Mouse (Mus musculus): ENCODE data around the gene Gprc5d. TPM values are rescaled to one million over a fixed set of nuclear protein-coding genes. Genes with fewer than 3 reads are reported as not detected.

The Gprc5d gene
- total and polyA plus RNA-seq, 2 experiments from 2014 or later: not detected

- no peak overlapping the region for H3K9ac ChIP-seq (replicated peaks; ENCODE audit: low read depth, low read length)
- H3K4me2 ChIP-seq (ENCODE audit: low read depth, low read length): no peak overlapping the region
- no peaks in the 10 kb centered on the region for H3K9me3 ChIP-seq (replicated peaks; ENCODE audit: control insufficient read depth, low read length)
- no peak for ATAC-seq (ENCODE audit: insufficient read depth, low read depth)
- no peak for DNase-seq (ENCODE audit: low spot score)
- H3K4me3 ChIP-seq (ENCODE audit: low read depth, low read length): no peak overlapping the region
- H3K27me3 ChIP-seq (ENCODE audit: control insufficient read depth, insufficient read depth, low read length): no peaks in the 10 kb centered on the region
- H3K27ac ChIP-seq (ENCODE audit: low read depth): no peak overlapping the region
- peaks cover 4% of the 10 kb centered on the region; the same call in 1 of the 2 replicates for H3K4me1 ChIP-seq (ENCODE audit: control insufficient read depth, insufficient read depth)
- TF ChIP-seq EP300 (IDR thresholded peaks at IDR 0.05; ENCODE audit: low read depth): no peak
- no peak for TF ChIP-seq CTCF (IDR thresholded peaks at IDR 0.05; ENCODE audit: low read depth)
- no peaks in the 10 kb centered on the region for H3K36me3 ChIP-seq (replicated peaks; ENCODE audit: control insufficient read depth, insufficient read depth, low read length)
- 91% methylated on average over 5 of the region's 5 CpGs for WGBS
These were observed 25.1 kb upstream of the Gprc5d start for GRCm38 (mm10) chr6:135143151-135143550.

- Histone ChIP-seq H3K9ac (replicated peaks; ENCODE audit: low read depth, low read length) (no peak overlapping the region), H3K4me3 (ENCODE audit: low read depth, low read length) (no peak overlapping the region), H3K27me3 (ENCODE audit: control insufficient read depth, insufficient read depth, low read length) (no peaks in the 10 kb centered on the region), H3K4me2 (ENCODE audit: low read depth, low read length) (no peak overlapping the region), H3K4me1 (ENCODE audit: control insufficient read depth, insufficient read depth) (peaks cover 4% of the 10 kb centered on the region; the same call in 1 of the 2 replicates), H3K27ac (ENCODE audit: low read depth) (no peak overlapping the region), H3K36me3 (replicated peaks; ENCODE audit: control insufficient read depth, insufficient read depth, low read length) (no peaks in the 10 kb centered on the region), H3K9me3 (replicated peaks; ENCODE audit: control insufficient read depth, low read length) (no peaks in the 10 kb centered on the region)
- ATAC-seq (ENCODE audit: insufficient read depth, low read depth) (no peak), DNase-seq (ENCODE audit: low spot score) (no peak)
- 61% methylated on average over 16 of the region's 16 CpGs for WGBS
- TF ChIP-seq CTCF (IDR thresholded peaks at IDR 0.05; ENCODE audit: low read depth) (no peak), EP300 (IDR thresholded peaks at IDR 0.05; ENCODE audit: low read depth) (no peak)
These were observed 23.5 kb upstream of the Gprc5d start for GRCm38 (mm10) chr6:135141451-135142147.

- no peak overlapping the region for H3K4me2 ChIP-seq (ENCODE audit: low read depth, low read length)
- 76% methylated on average over 14 of the region's 14 CpGs for whole genome bisulfite sequencing
- TF ChIP-seq EP300 (IDR thresholded peaks at IDR 0.05; ENCODE audit: low read depth) (no peak), CTCF (IDR thresholded peaks at IDR 0.05; ENCODE audit: low read depth) (no peak)
- peaks cover 4% of the 10 kb centered on the region; the same call in 1 of the 2 replicates for H3K4me1 ChIP-seq (ENCODE audit: control insufficient read depth, insufficient read depth)
- H3K9ac ChIP-seq (replicated peaks; ENCODE audit: low read depth, low read length): no peak overlapping the region
- no peak overlapping the region for H3K4me3 ChIP-seq (ENCODE audit: low read depth, low read length)
- H3K27ac ChIP-seq (ENCODE audit: low read depth): no peak overlapping the region; the same call in 1 of the 2 replicates
- ATAC-seq (ENCODE audit: insufficient read depth, low read depth) (no peak), DNase-seq (ENCODE audit: low spot score) (no peak)
- no peaks in the 10 kb centered on the region for H3K27me3 ChIP-seq (ENCODE audit: control insufficient read depth, insufficient read depth, low read length)
- H3K9me3 ChIP-seq (replicated peaks; ENCODE audit: control insufficient read depth, low read length): no peaks in the 10 kb centered on the region
- no peaks in the 10 kb centered on the region for H3K36me3 ChIP-seq (replicated peaks; ENCODE audit: control insufficient read depth, insufficient read depth, low read length)
These were observed 20.7 kb upstream of the Gprc5d start for GRCm38 (mm10) chr6:135138746-135139145.

- H3K4me2 ChIP-seq (ENCODE audit: low read depth, low read length): no peak overlapping the region
- no peak overlapping the region for H3K9ac ChIP-seq (replicated peaks; ENCODE audit: low read depth, low read length)
- peaks cover 4% of the 10 kb centered on the region; the same call in 1 of the 2 replicates for H3K4me1 ChIP-seq (ENCODE audit: control insufficient read depth, insufficient read depth)
- TF ChIP-seq CTCF (IDR thresholded peaks at IDR 0.05; ENCODE audit: low read depth) (no peak), EP300 (IDR thresholded peaks at IDR 0.05; ENCODE audit: low read depth) (no peak)
- ATAC-seq (ENCODE audit: insufficient read depth, low read depth) (peak; percentile 15; the same call in 1 of the 2 replicates), DNase-seq (ENCODE audit: low spot score) (no peak)
- H3K27ac ChIP-seq (ENCODE audit: low read depth): no peak overlapping the region; the same call in 1 of the 2 replicates
- no peaks in the 10 kb centered on the region for H3K9me3 ChIP-seq (replicated peaks; ENCODE audit: control insufficient read depth, low read length)
- H3K4me3 ChIP-seq (ENCODE audit: low read depth, low read length): no peak overlapping the region
- H3K27me3 ChIP-seq (ENCODE audit: control insufficient read depth, insufficient read depth, low read length): no peaks in the 10 kb centered on the region
- WGBS: 50% methylated on average over 7 of the region's 7 CpGs
- H3K36me3 ChIP-seq (replicated peaks; ENCODE audit: control insufficient read depth, insufficient read depth, low read length): no peaks in the 10 kb centered on the region
These were observed 20.1 kb upstream of the Gprc5d start for GRCm38 (mm10) chr6:135138207-135138606.

GRCm38 (mm10) chr6:135137736-135138135 lies 19.7 kb upstream of the Gprc5d start:
- no peaks in the 10 kb centered on the region for H3K9me3 ChIP-seq (replicated peaks; ENCODE audit: control insufficient read depth, low read length)
- H3K4me2 ChIP-seq (ENCODE audit: low read depth, low read length): no peak overlapping the region
- ATAC-seq (ENCODE audit: insufficient read depth, low read depth) (no peak; the same call in 1 of the 2 replicates), DNase-seq (ENCODE audit: low spot score) (no peak)
- no peak overlapping the region for H3K27ac ChIP-seq (ENCODE audit: low read depth)
- H3K27me3 ChIP-seq (ENCODE audit: control insufficient read depth, insufficient read depth, low read length): no peaks in the 10 kb centered on the region
- TF ChIP-seq CTCF (IDR thresholded peaks at IDR 0.05; ENCODE audit: low read depth): no peak
- no peak for TF ChIP-seq EP300 (IDR thresholded peaks at IDR 0.05; ENCODE audit: low read depth)
- WGBS: 56% methylated on average over 9 of the region's 9 CpGs
- H3K4me3 ChIP-seq (ENCODE audit: low read depth, low read length): no peak overlapping the region
- H3K9ac ChIP-seq (replicated peaks; ENCODE audit: low read depth, low read length): no peak overlapping the region
- peaks cover 4% of the 10 kb centered on the region; the same call in 1 of the 2 replicates for H3K4me1 ChIP-seq (ENCODE audit: control insufficient read depth, insufficient read depth)
- H3K36me3 ChIP-seq (replicated peaks; ENCODE audit: control insufficient read depth, insufficient read depth, low read length): no peaks in the 10 kb centered on the region
